Mouse (Mus musculus) embryonic facial prominence, embryonic 13.5 days (tissue): ENCODE results near the gene Prss12. TPM values are rescaled to one million over a fixed set of nuclear protein-coding genes. Genes with fewer than 3 reads are reported as not detected.

Experiments used
- ATAC-seq: fragments of 200-750 bp; cut with Nextera tagmentation; 2 replicates; pipeline ENCODE4 v1.8.0; 2017; ENCODE audit warnings: low read depth; ENCODE audit not compliant: insufficient number of reproducible peaks, insufficient read depth, low FRiP score, low TSS enrichment
- H3K27ac ChIP-seq: fragments of 300-500 bp; sonication (generic); 2 replicates; pipeline ENCODE4 v1.5.1; 2015; ENCODE audit warnings: moderate library complexity, mild to moderate bottlenecking, inconsistent platforms
- H3K27me3 ChIP-seq: fragments of 300-500 bp; sonication (generic); 2 replicates; pipeline ENCODE4 v1.6.1; 2015; ENCODE audit warnings: mild to moderate bottlenecking, inconsistent platforms
- H3K36me3 ChIP-seq: fragments of 300-500 bp; sonication (generic); 2 replicates; pipeline ENCODE4 v1.6.1; 2015; ENCODE audit warnings: mild to moderate bottlenecking, inconsistent platforms
- H3K4me1 ChIP-seq: fragments of 300-500 bp; sonication (generic); 2 replicates; pipeline ENCODE4 v1.6.1; 2015; ENCODE audit warnings: inconsistent platforms
- H3K4me2 ChIP-seq: fragments of 300-500 bp; sonication (generic); 2 replicates; pipeline ENCODE4 v1.6.1; 2015; ENCODE audit warnings: moderate library complexity, mild to moderate bottlenecking, inconsistent platforms
- H3K4me3 ChIP-seq: fragments of 300-500 bp; sonication (generic); 2 replicates; pipeline ENCODE4 v1.5.1; 2015; ENCODE audit warnings: mild to moderate bottlenecking, inconsistent platforms
- H3K9ac ChIP-seq: fragments of 300-500 bp; sonication (generic); 2 replicates; pipeline ENCODE4 v1.6.1; 2015; ENCODE audit warnings: mild to moderate bottlenecking, inconsistent platforms
- H3K9me3 ChIP-seq: fragments of 300-500 bp; sonication (generic); 2 replicates; pipeline ENCODE4 v1.6.1; 2016; ENCODE audit warnings: inconsistent platforms
- WGBS: fragments of 180-500 bp; shearing (Covaris S2); methylation state at CpG from one replicate; pipeline ENCODE4 v1.1.7; 2015; ENCODE audit warnings: mixed read lengths; 5-methylcytosine and 5-hydroxymethylcytosine counted together
- polyA plus RNA-seq: library from polyadenylated mRNA; unstranded; fragments of >200 nt; fragmentation: Nextera tagmentation; extraction: Ambion mirVana; gene quantifications from 2 replicates; pipeline ENCODE4 v1.2.1, GENCODE M21; 2015

The Prss12 gene
- polyA plus RNA-seq, 1 experiment from 2014 or later: 22.8 TPM

GRCm38 (mm10) chr3:123553872-123554271 is 107.2 kb downstream of the Prss12 start:
- H3K4me1 ChIP-seq: no peaks in the 10 kb centered on the region
- no peak overlapping the region for H3K9ac ChIP-seq
- no peak overlapping the region for H3K4me3 ChIP-seq
- no peak overlapping the region for H3K4me2 ChIP-seq
- WGBS: 86% methylated on average over 6 of the region's 6 CpGs
- H3K9me3 ChIP-seq: no peaks in the 10 kb centered on the region
- no peaks in the 10 kb centered on the region for H3K27me3 ChIP-seq
- no peak for ATAC-seq
- no peaks in the 10 kb centered on the region for H3K36me3 ChIP-seq
- no peak overlapping the region for H3K27ac ChIP-seq

GRCm38 (mm10) chr3:123555254-123555865 is 108.6 kb downstream of the Prss12 start:
- no peak for ATAC-seq
- Histone ChIP-seq H3K27ac (no peak overlapping the region), H3K4me2 (no peak overlapping the region), H3K27me3 (no peaks in the 10 kb centered on the region), H3K4me1 (no peaks in the 10 kb centered on the region), H3K4me3 (no peak overlapping the region), H3K36me3 (no peaks in the 10 kb centered on the region), H3K9ac (no peak overlapping the region), H3K9me3 (no peaks in the 10 kb centered on the region)
- WGBS: 94% methylated on average over 7 of the region's 7 CpGs

Other genes starting within 250 kb of the Prss12 start
- 5.6 and 7.2 TPM in 2 replicates for gene Synpo2, start 210.8 kb upstream of the Prss12 start, polyA plus RNA-seq
- 75.1 and 81.7 TPM in 2 replicates for gene Sec24d, start 179.5 kb upstream of the Prss12 start, polyA plus RNA-seq
- gene Mettl14, start 60.8 kb upstream of the Prss12 start, polyA plus RNA-seq: 28.7 and 29.2 TPM in 2 replicates
- gene Ndst3, start 243.9 kb downstream of the Prss12 start, polyA plus RNA-seq: 7.6 and 9.6 TPM in 2 replicates